Mouse (Mus musculus) MEL (cell line): ENCODE measurements around the gene Ggta1.

ENCODE experiments used
- CTCF ChIP-seq, 3 experiments: IDR thresholded peaks in 2 of 3; conservative IDR thresholded peaks in 1 of 3; 2 replicates each; pipeline ENCODE4 v1.5.1; 2011 to 2012; ENCODE audit warnings: low read length in 3 of 3, low read depth in 2 of 3, mild to moderate bottlenecking in 2 of 3, improper control_type of control experiment in 1 of 3, inconsistent platforms in 1 of 3, mixed read lengths in 1 of 3, moderate library complexity in 1 of 3; ENCODE audit not compliant: control insufficient read depth in 1 of 3, insufficient read depth in 1 of 3, poor library complexity in 1 of 3, severe bottlenecking in 1 of 3
- GATA1 ChIP-seq: IDR thresholded peaks from 2 replicates; pipeline ENCODE4 v1.6.1; 2011; ENCODE audit warnings: low read depth, low read length, improper control_type of control experiment
- MAFK ChIP-seq: IDR thresholded peaks from 2 replicates; pipeline ENCODE4 v1.6.1; 2011; ENCODE audit warnings: low read depth, mild to moderate bottlenecking, low read length, improper control_type of control experiment, borderline replicate concordance
- MYB ChIP-seq: IDR thresholded peaks from 2 replicates; pipeline ENCODE4 v1.6.1; 2011; ENCODE audit warnings: mild to moderate bottlenecking, low read depth, low read length, improper control_type of control experiment
- NELFE ChIP-seq: IDR thresholded peaks from 2 replicates; pipeline ENCODE4 v1.6.1; 2011; ENCODE audit warnings: low read depth, low read length, improper control_type of control experiment
- POLR2A ChIP-seq, 2 experiments: IDR thresholded peaks; 2 replicates each; pipeline ENCODE4 v1.6.1; 2011 to 2012; ENCODE audit warnings: low read length in 2 of 2, mild to moderate bottlenecking in 2 of 2, control low read depth in 1 of 2, improper control_type of control experiment in 1 of 2, low read depth in 1 of 2, moderate library complexity in 1 of 2; ENCODE audit not compliant: control insufficient read depth in 1 of 2, insufficient read depth in 1 of 2, poor library complexity in 1 of 2
- SIN3A ChIP-seq: IDR thresholded peaks from 2 replicates; pipeline ENCODE4 v1.6.1; 2012; ENCODE audit warnings: low read length, improper control_type of control experiment, inconsistent platforms
- TAL1 ChIP-seq: IDR thresholded peaks from 2 replicates; pipeline ENCODE4 v1.6.1; 2012; ENCODE audit warnings: mild to moderate bottlenecking, inconsistent platforms, low read length, moderate library complexity, mixed read lengths
- USF2 ChIP-seq, 2 experiments: IDR thresholded peaks; 2 replicates each; pipeline ENCODE4 v1.6.1; 2011 to 2012; ENCODE audit warnings: improper control_type of control experiment in 2 of 2, low read length in 2 of 2, borderline replicate concordance in 1 of 2, inconsistent platforms in 1 of 2, low read depth in 1 of 2, mild to moderate bottlenecking in 1 of 2; ENCODE audit not compliant: insufficient read depth in 1 of 2
- ZC3H11A ChIP-seq: IDR thresholded peaks from 2 replicates; pipeline ENCODE4 v1.6.1; 2012; ENCODE audit warnings: low read depth, mild to moderate bottlenecking, inconsistent platforms, low read length, improper control_type of control experiment

- TF ChIP-seq CTCF (IDR thresholded peaks at IDR 0.05 in 2 of 3, conservative IDR thresholded peaks at IDR 0.05 in 1 of 3; ENCODE audit: control insufficient read depth in 1 of 3, insufficient read depth in 1 of 3, low read depth in 2 of 3, low read length in 3 of 3, poor library complexity in 1 of 3, severe bottlenecking in 1 of 3) (no peak), NELFE (no peak), USF2 (IDR thresholded peaks at IDR 0.05; ENCODE audit: borderline replicate concordance in 1 of 2, insufficient read depth in 1 of 2, low read depth in 1 of 2, low read length in 2 of 2) (no peak), SIN3A (no peak), MYB (no peak), TAL1 (no peak), POLR2A (IDR thresholded peaks at IDR 0.05; ENCODE audit: control insufficient read depth in 1 of 2, insufficient read depth in 1 of 2, low read depth in 1 of 2, low read length in 2 of 2, poor library complexity in 1 of 2) (no peak), GATA1 (no peak), ZC3H11A (no peak), MAFK (0 out of 2 replicates have a peak, but pooled peaks have one; percentile 27)
Observed at GRCm38 (mm10) chr2:35490458-35491111, 27.6 kb upstream of the Ggta1 start.
